Mouse (Mus musculus) liver, adult 2 months (tissue): ENCODE data around the gene Eif4g3. TPM values are rescaled to one million over a fixed set of nuclear protein-coding genes. Genes with fewer than 3 reads are reported as not detected.

ENCODE experiments used
- DNase-seq: peaks from one replicate; pipeline ENCODE4 v3.0.0-alpha.2; 2011; ENCODE audit warnings: low read depth, low spot score; ENCODE audit errors: extremely low read depth
- H3K27ac ChIP-seq: fragments of 200-500 bp; replicated peaks from 2 replicates; pipeline ENCODE4 v1.5.1; 2012; ENCODE audit warnings: low read depth, mild to moderate bottlenecking, control low read depth, inconsistent platforms, low read length; ENCODE audit not compliant: insufficient read depth
- H3K27me3 ChIP-seq: fragments of 200-500 bp; 2 replicates; pipeline ENCODE4 v1.6.1; 2012; ENCODE audit warnings: mild to moderate bottlenecking, moderate library complexity, low read length, inconsistent platforms; ENCODE audit not compliant: control insufficient read depth, insufficient read depth
- H3K36me3 ChIP-seq: fragments of 200-500 bp; 2 replicates; pipeline ENCODE4 v1.6.1; 2012; ENCODE audit warnings: low read length, inconsistent platforms; ENCODE audit not compliant: control insufficient read depth, insufficient read depth
- H3K4me1 ChIP-seq: fragments of 200-500 bp; 2 replicates; pipeline ENCODE4 v1.6.1; 2011; ENCODE audit warnings: low read length; ENCODE audit not compliant: control insufficient read depth, insufficient read depth
- H3K4me3 ChIP-seq: fragments of 200-500 bp; 2 replicates; pipeline ENCODE4 v1.5.1; 2011; ENCODE audit warnings: low read depth, mild to moderate bottlenecking, control low read depth, low read length, moderate library complexity; ENCODE audit not compliant: insufficient read depth
- H3K79me2 ChIP-seq: fragments of 200-500 bp; 2 replicates; pipeline ENCODE4 v1.6.1; 2012; ENCODE audit warnings: inconsistent platforms, mild to moderate bottlenecking, low read length, moderate library complexity; ENCODE audit not compliant: control insufficient read depth, insufficient read depth
- H3K9ac ChIP-seq: fragments of 200-500 bp; 2 replicates; pipeline ENCODE4 v1.6.1; 2012; ENCODE audit warnings: low read depth, mild to moderate bottlenecking, control low read depth, inconsistent platforms, low read length
- CTCF ChIP-seq: fragments of 200-500 bp; IDR thresholded peaks from 2 replicates; pipeline ENCODE4 v1.5.1; 2011; ENCODE audit warnings: low read depth, low read length, control low read depth
- POLR2A ChIP-seq: fragments of 200-500 bp; IDR thresholded peaks from 2 replicates; pipeline ENCODE4 v1.6.1; 2011; ENCODE audit warnings: low read length, control low read depth; ENCODE audit not compliant: insufficient read depth; ENCODE audit errors: extremely low read depth
- WGBS: fragments of 180-500 bp; shearing (Covaris S2); methylation state at CpG from one replicate; pipeline ENCODE4 v1.1.7; 2018; 5-methylcytosine and 5-hydroxymethylcytosine counted together
- polyA plus RNA-seq: library from polyadenylated mRNA; depleted of rRNA; stranded (reverse); fragments of >200 nt; gene quantifications from 2 replicates; pipeline ENCODE4 v1.2.3, GENCODE M21; 2012
- total RNA-seq: library from RNA; depleted of rRNA; stranded (reverse); fragments of >200 nt; gene quantifications from 2 replicates; pipeline ENCODE4 v1.2.3, GENCODE M21; 2014

Eif4g3 gene
- total and polyA plus RNA-seq, 2 experiments: 9.7 to 17.0 TPM

- H3K79me2 ChIP-seq: peaks cover 21% of the 10 kb centered on the region; the same call in 1 of the 2 replicates
- TF ChIP-seq POLR2A (no peak), CTCF (no peak)
- H3K27me3 ChIP-seq: no peaks in the 10 kb centered on the region
- no peak for DNase-seq
- H3K4me1 ChIP-seq: peaks cover 8% of the 10 kb centered on the region; the same call in 1 of the 2 replicates
- 51% methylated on average over 7 of the region's 7 CpGs for WGBS
- H3K9ac ChIP-seq: no peak overlapping the region
- no peaks in the 10 kb centered on the region for H3K36me3 ChIP-seq
- no peak overlapping the region for H3K27ac ChIP-seq
- no peak overlapping the region for H3K4me3 ChIP-seq
Measured at GRCm38 (mm10) chr4:138000682-138001081, 7.9 kb downstream of the Eif4g3 start.

GRCm38 (mm10) chr4:138003909-138004610, 11.2 kb downstream of the Eif4g3 start:
- H3K36me3 ChIP-seq: no peaks in the 10 kb centered on the region
- H3K9ac ChIP-seq: no peak overlapping the region
- H3K27me3 ChIP-seq: no peaks in the 10 kb centered on the region
- no peak for TF ChIP-seq POLR2A
- no peak for TF ChIP-seq CTCF
- H3K4me3 ChIP-seq: no peak overlapping the region
- peak; percentile 91 for DNase-seq
- WGBS: 59% methylated on average over 11 of the region's 11 CpGs
- H3K27ac ChIP-seq: peak overlapping the region; percentile 69
- peaks cover 10% of the 10 kb centered on the region; the same call in 1 of the 2 replicates for H3K79me2 ChIP-seq
- H3K4me1 ChIP-seq: peaks cover 6% of the 10 kb centered on the region; the same call in 1 of the 2 replicates

- no peak for TF ChIP-seq CTCF
- TF ChIP-seq POLR2A: no peak
- H3K36me3 ChIP-seq: no peaks in the 10 kb centered on the region
- H3K9ac ChIP-seq: no peak overlapping the region
- no peak overlapping the region for H3K4me3 ChIP-seq
- H3K27me3 ChIP-seq: no peaks in the 10 kb centered on the region
- no peak overlapping the region for H3K27ac ChIP-seq
- H3K4me1 ChIP-seq: peaks cover 6% of the 10 kb centered on the region; the same call in 1 of the 2 replicates
- peaks cover 10% of the 10 kb centered on the region; the same call in 1 of the 2 replicates for H3K79me2 ChIP-seq
- DNase-seq: no peak
- 72% methylated on average over 1 of the region's 1 CpGs for WGBS
Measured at GRCm38 (mm10) chr4:138005781-138006180, 13.0 kb downstream of the Eif4g3 start.

GRCm38 (mm10) chr4:138006951-138007613, 14.3 kb downstream of the Eif4g3 start:
- Histone ChIP-seq H3K9ac (no peak overlapping the region), H3K4me3 (no peak overlapping the region), H3K36me3 (no peaks in the 10 kb centered on the region), H3K79me2 (peaks cover 12% of the 10 kb centered on the region; the same call in 1 of the 2 replicates), H3K4me1 (peaks cover 6% of the 10 kb centered on the region; the same call in 1 of the 2 replicates), H3K27me3 (no peaks in the 10 kb centered on the region), H3K27ac (no peak overlapping the region)
- no peak for DNase-seq
- no peak for TF ChIP-seq CTCF
- 91% methylated on average over 9 of the region's 9 CpGs for WGBS

GRCm38 (mm10) chr4:138008646-138009045, 15.8 kb downstream of the Eif4g3 start:
- H3K36me3 ChIP-seq: no peaks in the 10 kb centered on the region
- no peak for TF ChIP-seq CTCF
- TF ChIP-seq POLR2A: no peak

More at GRCm38 (mm10) chr4:138008646-138009045, 15.8 kb downstream of the Eif4g3 start:
- WGBS: 94% methylated on average over 6 of the region's 6 CpGs
- Histone ChIP-seq H3K4me3 (no peak overlapping the region), H3K79me2 (peaks cover 16% of the 10 kb centered on the region; the same call in 1 of the 2 replicates), H3K4me1 (peaks cover 5% of the 10 kb centered on the region; the same call in 1 of the 2 replicates), H3K27ac (no peak overlapping the region), H3K9ac (no peak overlapping the region), H3K27me3 (no peaks in the 10 kb centered on the region)
- no peak for DNase-seq
